Mouse (Mus musculus): ENCODE measurements around the gene Fkbp11.

Fkbp11 gene

DNA sequence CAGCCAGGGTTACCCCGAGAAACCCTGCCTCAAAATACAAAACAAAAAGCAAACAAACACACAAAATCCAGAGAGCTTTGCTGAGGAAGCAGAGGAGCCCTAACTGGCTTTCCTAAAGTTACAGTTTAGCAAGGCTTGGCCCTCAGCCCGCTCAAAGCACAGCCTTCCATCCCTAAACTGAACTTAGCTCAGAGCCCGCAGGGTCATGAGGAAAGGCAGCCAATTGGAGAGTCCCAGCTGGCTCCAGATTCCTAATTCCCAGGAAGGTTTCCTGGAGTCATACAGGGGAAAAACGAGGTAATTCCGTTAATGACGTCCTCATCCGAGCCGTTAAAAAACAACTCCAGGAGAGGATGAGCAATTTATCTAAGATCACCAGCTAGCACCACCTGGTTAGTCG lies 32.3 kb downstream of the Fkbp11 start:
- DNase-seq (ENCODE audit: low spot score) = no peak

DNA sequence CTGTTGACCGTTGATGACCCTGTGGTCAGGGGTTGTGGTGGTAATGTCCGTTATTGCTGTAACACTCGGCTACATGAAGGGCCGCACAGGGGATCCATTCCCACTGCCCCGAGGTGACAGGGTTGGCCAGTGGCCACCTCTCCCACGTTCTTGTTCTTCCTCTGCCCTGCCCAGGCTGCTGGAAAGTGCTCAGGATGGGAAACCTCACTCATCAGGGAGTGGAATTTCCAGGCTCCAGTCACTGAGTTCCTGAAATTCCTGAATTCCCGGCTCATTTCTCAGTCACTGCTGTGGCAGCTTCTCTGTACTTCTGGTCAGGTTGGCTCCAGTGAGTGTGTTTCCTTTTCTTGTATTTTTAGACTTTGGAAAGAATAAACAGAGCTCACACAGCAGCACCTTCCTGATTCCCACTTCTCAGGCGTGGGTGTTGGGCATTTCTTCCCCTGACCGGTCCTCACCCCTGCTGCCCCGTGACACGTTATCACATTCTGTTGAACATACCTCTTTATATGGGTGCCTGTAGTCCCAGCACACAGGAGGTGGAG lies 35.8 kb downstream of the Fkbp11 start:
- DNase-seq (ENCODE audit: low spot score) = no peak

DNA sequence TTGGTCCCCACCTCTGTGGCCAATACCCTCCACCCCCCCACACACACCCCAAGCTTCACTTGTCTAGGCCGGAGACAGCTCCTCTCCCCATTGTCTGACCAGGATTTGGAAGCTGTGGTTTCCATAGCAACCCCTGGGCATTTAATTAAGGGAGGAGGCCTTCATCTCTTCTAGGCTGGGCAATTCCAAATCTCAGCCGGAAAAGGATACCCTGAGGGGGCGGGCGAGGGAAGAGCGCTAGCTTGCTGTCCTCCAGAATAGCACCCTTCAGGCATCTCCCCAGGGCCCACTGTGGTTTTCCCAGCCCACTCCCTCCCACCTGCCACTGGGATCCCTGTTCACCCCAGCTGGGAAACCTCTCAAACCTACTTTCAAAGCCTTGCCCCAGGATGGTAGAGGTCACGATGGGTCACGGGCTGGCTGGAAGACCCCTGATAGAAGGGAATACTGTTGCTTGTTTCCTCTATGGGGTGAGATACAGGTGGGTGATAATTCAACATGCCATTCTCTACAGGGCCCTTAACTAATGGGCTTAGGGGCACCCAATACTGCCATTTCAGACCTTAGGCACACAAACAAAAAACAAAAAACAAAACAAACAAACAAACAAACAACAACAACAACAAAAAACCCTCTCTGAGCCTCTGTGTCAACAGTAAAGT lies 36.4 kb downstream of the Fkbp11 start:
- DNase-seq (ENCODE audit: low spot score) = no peak

DNA sequence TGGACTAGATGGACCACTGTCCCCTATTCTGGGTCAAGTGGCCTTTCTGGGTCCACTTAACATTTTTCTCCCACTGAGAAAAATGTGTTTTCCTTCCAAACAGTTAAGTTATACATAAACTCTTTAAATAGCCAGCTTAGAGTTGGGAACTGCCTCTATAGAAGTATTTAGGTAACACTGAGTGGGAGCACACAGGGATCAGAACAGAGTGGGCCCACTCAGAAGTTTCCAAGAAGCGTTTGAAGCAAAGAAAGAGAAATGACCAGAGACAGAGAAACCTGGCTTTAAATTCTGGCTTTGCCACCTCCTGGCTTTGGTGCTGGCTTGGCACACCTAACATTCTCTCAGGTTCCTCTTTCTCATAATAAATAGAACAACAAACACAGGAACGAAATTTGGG lies 38.3 kb downstream of the Fkbp11 start:
- DNase-seq (ENCODE audit: low spot score) = no peak

DNA sequence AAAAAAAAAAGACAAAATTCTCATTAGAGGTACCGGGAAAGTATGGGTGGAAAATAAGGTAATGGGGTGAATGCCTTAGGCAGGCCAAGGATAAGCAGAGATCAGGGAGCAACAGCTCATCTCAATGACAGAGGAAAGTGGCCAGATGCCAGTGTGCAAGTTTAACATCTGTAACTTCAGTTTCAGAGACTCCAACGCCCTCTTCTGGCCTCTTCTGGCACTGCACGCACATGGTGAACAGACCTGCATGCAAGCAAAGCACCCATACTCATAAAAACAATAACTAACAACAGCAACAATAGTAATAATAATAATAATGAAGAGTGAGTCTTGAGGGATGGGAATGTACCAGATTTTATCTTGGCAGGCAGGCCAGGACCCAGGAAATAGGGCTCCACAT lies 42.1 kb downstream of the Fkbp11 start:
- no peak for DNase-seq (ENCODE audit: low spot score)

DNA sequence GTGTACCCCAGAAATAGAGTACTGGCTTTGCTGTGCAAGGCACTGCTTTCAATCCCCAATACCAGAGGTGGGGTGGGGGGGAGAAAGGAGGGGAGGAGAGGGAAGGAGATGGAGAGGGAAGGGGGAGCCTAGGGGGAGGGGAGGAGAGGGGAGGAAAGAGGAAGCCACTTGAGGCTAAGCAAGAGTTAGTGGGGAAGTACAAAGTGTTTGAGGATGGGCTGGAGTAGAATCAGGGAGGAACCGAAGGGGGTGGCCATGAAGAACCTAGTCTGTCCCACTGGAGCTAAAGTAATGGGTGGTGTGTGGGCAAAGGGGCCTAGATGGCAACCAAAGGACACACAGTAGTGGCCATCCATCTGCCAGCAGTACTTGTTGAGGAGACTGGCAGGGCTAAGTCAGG lies 44.3 kb downstream of the Fkbp11 start:
- DNase-seq (ENCODE audit: low spot score) = no peak

DNA sequence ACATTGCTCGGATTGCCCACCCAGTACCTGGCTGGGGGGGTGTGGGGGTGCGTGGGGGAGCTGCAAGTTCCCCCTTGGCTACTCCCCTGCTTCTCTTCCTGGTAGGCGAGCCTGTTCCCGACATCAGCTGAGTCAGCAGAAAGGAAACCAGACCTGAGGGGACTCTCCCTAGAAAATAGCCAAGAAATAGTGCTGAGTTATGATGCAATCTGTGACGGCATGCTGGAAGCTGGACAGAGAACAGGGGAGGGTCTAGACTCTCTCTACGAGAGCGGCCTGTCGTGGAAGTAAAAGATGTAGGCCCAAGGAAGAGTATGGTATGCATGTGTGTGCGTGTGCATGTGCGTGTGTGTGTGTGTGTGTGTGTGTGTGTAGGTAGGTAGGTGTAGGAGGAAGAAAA lies 44.8 kb downstream of the Fkbp11 start:
- DNase-seq (ENCODE audit: low spot score) = no peak

DNA sequence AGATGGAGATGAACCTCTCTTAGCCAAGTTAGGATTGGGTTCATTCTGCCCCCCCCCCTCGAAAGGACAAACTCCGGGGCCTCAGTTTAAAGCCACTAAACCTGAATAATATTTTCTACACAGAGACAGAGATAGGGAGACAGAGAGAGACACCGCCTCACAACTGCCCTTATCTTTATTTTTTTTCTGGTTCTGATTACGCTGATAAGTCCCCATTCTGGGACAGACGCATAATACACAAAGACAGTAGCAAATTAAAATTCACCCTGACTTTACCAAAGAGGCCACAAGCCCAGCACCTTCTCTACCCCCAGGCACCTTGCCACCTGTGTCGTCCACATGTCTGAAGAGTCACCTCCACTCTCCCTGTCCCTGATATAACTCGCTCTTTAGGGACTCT lies 46.4 kb downstream of the Fkbp11 start:
- no peak for DNase-seq (ENCODE audit: low spot score)

DNA sequence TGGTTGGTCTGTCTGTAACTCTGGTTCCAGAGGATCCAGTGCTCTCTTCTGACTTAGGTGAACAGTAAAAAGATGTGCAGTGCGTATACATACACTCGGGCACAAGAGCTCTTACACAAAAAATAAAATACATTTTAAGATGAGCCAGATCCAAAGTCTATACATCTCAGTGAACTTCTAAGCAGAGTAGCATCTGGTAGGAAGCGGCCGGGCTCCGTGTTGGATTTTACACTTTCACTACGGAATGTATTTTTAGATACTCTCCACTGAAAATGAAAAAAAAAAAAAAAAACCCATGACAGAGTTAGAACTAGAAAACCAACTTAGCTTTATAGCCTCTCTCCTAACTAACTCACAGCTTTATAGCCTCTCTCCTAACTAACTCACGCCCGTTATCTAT lies 47.3 kb downstream of the Fkbp11 start:
- no peak for DNase-seq (ENCODE audit: low spot score)

DNA sequence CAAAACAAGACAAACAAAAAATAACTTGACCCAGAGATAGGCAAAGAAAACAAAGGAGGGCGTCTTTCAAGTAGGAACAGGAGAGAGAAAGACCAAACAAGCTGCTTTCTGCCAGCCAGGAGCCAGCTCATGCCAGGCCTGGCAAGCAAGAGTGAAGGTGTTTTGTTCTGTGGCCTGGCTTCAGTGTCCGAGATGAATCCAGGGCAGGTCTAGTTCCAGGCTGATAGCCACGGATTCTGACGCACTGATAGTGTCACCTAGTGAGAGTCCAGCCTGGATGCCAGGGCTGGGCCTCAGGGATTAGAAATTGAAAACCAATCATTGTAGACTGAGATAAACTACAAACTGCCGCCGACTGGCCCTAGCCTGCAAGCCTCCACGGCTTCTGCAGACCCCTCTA lies 50.0 kb downstream of the Fkbp11 start:
- no peak for DNase-seq (ENCODE audit: low spot score)

DNA sequence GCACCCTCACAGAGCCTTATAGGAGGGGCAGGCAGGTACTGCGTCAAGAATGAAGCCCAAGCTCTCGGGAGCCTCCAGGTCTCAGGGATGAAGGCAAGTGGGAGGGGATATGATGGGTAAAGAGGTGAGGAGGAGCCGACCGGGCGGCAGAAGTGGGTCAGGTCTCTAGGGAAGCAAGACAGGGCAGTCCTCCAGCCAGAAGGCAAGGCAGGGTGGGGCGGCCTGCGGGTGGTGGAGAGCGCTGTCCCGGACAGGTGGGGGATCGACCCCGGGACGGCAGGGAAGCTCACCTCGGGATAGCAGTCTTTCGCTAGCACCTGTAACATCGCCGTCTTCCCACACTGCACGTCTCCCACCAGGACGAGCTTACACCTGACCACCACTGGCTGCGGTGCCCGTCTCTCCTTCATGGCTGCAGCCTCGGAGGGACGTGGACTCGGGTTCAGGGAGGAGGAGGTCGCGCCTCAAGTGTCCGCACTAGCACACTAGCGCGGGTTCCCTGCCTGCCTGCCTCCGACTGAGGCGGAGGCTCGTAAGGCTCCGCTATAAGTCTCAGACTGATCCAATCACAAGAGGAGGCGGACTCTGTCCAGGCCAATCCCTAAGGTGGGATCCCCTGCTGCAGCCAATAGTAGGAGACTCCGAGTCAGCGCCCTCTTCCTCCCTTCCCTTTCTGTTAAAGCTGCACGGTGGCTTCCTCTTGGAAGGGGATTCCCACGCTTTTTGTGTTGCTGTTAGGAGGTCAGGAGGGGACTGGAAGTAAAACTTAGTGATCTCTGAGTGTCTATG lies 50.9 kb downstream of the Fkbp11 start, which contains the start of gene Rnd1:
Gene Rnd1 (minus strand): TSS at position 522 of the 789 bp plus-strand sequence.
- DNase-seq (ENCODE audit: low spot score) = peak; percentile 63

DNA sequence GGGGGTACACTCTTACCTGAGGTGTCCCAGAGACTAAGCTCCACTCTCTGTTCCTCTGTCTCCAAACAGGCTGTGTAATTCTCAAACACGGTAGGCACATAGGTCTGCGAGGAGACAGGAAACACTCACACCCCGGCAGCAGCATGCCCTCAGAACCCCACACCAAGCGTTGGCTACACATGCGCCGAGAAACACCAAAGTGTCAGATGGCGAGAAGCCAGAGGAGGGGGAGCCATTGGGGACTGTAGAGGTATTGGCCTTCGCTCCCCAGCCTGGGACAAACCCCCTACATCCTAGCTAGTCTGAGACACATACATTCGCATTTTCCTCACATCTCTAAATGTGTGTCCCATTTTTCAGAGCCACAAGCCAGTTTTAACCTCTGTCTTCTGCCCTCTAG lies 51.5 kb downstream of the Fkbp11 start:
- DNase-seq (ENCODE audit: low spot score) = peak; percentile 62

DNA sequence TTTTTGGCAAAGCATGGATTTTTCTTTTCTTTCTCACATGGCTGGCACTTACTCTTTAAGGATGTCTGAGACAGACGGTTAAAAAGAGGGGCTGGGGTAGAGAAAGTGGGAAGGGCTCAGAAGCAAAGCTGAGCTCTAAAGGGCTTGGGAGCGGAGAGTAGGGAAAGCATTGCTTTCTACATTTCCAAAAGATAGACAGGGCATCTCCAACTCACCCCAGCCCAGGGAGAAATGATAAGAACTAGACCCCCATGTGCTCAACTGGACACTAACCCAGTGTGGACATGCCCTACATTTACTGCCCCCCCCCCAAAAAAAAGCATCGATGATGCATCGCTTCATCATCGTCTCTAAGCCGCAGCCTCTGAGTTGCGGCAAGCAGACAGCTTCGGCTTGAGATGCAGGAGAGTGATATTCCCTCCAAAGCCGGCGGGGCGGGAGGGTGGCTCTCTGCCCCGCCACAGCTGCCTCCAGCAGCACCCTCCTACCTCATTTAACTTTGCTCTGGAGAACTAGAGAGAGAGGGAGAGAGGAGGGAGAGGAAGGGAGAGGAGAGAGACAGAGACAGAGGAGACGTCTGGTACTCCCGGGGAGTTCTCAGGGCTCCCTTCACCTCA lies 52.3 kb downstream of the Fkbp11 start:
- DNase-seq (ENCODE audit: low spot score) = no peak

DNA sequence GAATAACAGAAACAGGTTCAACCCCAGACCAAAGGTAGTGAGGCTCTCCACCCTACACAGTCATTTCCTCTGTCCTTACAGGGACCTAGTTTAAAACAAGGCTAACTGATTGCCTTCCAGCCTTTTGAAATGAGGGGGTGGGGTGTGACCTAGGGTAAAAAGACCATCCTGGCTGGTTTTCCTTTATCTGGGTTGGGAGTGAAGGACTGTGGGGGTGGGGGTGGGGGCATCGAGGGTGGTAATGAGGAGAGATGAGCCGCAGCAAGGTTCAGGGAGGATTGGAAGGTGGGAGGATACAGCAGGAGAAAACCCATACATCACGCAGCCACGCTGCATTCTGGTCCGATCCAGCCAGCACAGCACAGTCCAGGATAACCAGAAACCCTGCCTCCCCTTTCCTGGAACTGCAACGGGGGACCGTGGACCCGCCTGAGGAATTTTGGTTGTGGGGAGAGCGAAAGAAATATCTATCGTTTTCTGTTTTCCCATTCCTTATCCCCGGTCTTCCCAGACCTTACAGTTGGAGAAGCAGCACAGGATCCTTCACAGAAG lies 52.9 kb downstream of the Fkbp11 start:
- DNase-seq (ENCODE audit: low spot score) = no peak

Data from T-cell, adult 2 months (primary cell).